Mouse (Mus musculus): Measurements from ENCODE around the gene Oxgr1. TPM values are rescaled to one million over a fixed set of nuclear protein-coding genes. Genes with fewer than 3 reads are reported as not detected.

Gene Oxgr1
- polyA plus RNA-seq, 2 experiments: 0.08 TPM

DNA sequence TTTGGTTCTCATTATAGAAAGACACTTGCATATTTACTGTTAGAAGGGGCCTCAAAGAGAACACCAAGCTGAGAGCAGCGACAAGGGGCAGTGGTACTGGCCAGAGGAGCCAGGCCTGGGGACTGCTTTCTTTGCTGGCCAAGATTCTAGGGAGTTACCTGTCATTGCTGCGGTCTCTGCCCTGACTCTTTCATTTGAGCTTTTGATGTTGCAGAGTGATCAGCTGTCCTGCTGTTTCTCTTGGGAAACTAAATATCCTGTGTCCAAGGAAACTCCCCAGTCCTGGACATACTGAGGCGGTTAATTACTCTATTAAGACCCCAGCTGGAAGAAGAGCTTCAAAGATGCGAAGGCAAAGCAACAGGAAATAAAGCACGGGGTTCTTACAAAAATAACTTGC, 60.9 kb downstream of the Oxgr1 start:
- Histone ChIP-seq H3K27me3 (ENCODE audit: control insufficient read depth, insufficient read depth, low read length) (no peaks in the 10 kb centered on the region), H3K4me1 (ENCODE audit: control insufficient read depth, insufficient read depth, low read length) (no peaks in the 10 kb centered on the region), H3K36me3 (ENCODE audit: control insufficient read depth, insufficient read depth, low read length) (no peaks in the 10 kb centered on the region), H3K9ac (ENCODE audit: low read depth, low read length, severe bottlenecking) (no peak overlapping the region), H3K4me3 (replicated peaks; ENCODE audit: low read length) (no peak overlapping the region), H3K4me2 (replicated peaks; ENCODE audit: low read depth, low read length, severe bottlenecking) (no peak overlapping the region), H3K27ac (replicated peaks; ENCODE audit: low read depth, low read length) (no peak overlapping the region), H3K9me3 (ENCODE audit: control insufficient read depth, low read length) (no peaks in the 10 kb centered on the region)
- TF ChIP-seq POLR2A (IDR thresholded peaks at IDR 0.05; ENCODE audit: borderline replicate concordance, extremely low read depth, insufficient read depth, insufficient read length): no peak
- ATAC-seq (ENCODE audit: low FRiP score, low read depth) (no peak), DNase-seq (ENCODE audit: low spot score) (no peak)
- WGBS: 42% methylated on average over 5 of the region's 5 CpGs

- no peak for DNase-seq (ENCODE audit: low spot score)
Measured at GRCm38 (mm10) chr14:119980698-119981235, 61.5 kb downstream of the Oxgr1 start.

More at GRCm38 (mm10) chr14:119980698-119981235, 61.5 kb downstream of the Oxgr1 start:
- Histone ChIP-seq H3K27me3 (ENCODE audit: control insufficient read depth, insufficient read depth, low read length) (no peaks in the 10 kb centered on the region), H3K9ac (ENCODE audit: low read depth, low read length, severe bottlenecking) (no peak overlapping the region), H3K4me2 (replicated peaks; ENCODE audit: low read depth, low read length, severe bottlenecking) (no peak overlapping the region), H3K27ac (replicated peaks; ENCODE audit: low read depth, low read length) (no peak overlapping the region), H3K4me1 (ENCODE audit: control insufficient read depth, insufficient read depth, low read length) (no peaks in the 10 kb centered on the region), H3K4me3 (replicated peaks; ENCODE audit: low read length) (no peak overlapping the region), H3K36me3 (ENCODE audit: control insufficient read depth, insufficient read depth, low read length) (no peaks in the 10 kb centered on the region), H3K9me3 (ENCODE audit: control insufficient read depth, low read length) (no peaks in the 10 kb centered on the region)
- no peak for ATAC-seq (ENCODE audit: low FRiP score, low read depth)
- 69% methylated on average over 5 of the region's 6 CpGs for WGBS
- TF ChIP-seq POLR2A (IDR thresholded peaks at IDR 0.05; ENCODE audit: borderline replicate concordance, extremely low read depth, insufficient read depth, insufficient read length): no peak

Other genes starting within 250 kb of the Oxgr1 start
- gene Mbnl2, start 233.2 kb upstream of the Oxgr1 start, polyA plus RNA-seq (2012; rRNA removed): 109 and 116 TPM in 2 replicates
- 160 and 161 TPM in 2 replicates for gene Mbnl2, start 233.2 kb upstream of the Oxgr1 start, polyA plus RNA-seq (2014; fragmentation: Nextera tagmentation; extraction: Ambion mirVana)